Mouse (Mus musculus): ENCODE results near the gene Galnt2. TPM values are rescaled to one million over a fixed set of nuclear protein-coding genes. Genes with fewer than 3 reads are reported as not detected.
A peak's percentile ranks its signal among the peaks of the same experiment; 100 is the strongest.

Gene Galnt2
- total RNA-seq, 2 experiments from 2014 or later: 36.1 to 50.8 TPM

- peak; percentile 47 for ATAC-seq (replicated peaks; ENCODE audit: poor library complexity)
Observed at GRCm38 (mm10) chr8:124318612-124319315, 87.6 kb downstream of the Galnt2 start.

- ATAC-seq (replicated peaks; ENCODE audit: poor library complexity): 0 out of 2 replicates have a peak, but pooled peaks have one; percentile 10
Observed at GRCm38 (mm10) chr8:124319316-124319652, 88.1 kb downstream of the Galnt2 start.

GRCm38 (mm10) chr8:124321227-124321840, 90.1 kb downstream of the Galnt2 start:
- ATAC-seq (replicated peaks; ENCODE audit: poor library complexity): no peak

- ATAC-seq (replicated peaks; ENCODE audit: poor library complexity): no peak
Observed at GRCm38 (mm10) chr8:124323356-124323755, 92.2 kb downstream of the Galnt2 start.

- no peak for ATAC-seq (replicated peaks; ENCODE audit: poor library complexity)
Observed at GRCm38 (mm10) chr8:124328259-124328658, 97.1 kb downstream of the Galnt2 start.

GRCm38 (mm10) chr8:124329690-124330089, 98.5 kb downstream of the Galnt2 start:
- ATAC-seq (replicated peaks; ENCODE audit: poor library complexity): no peak

GRCm38 (mm10) chr8:124330433-124330832, 99.2 kb downstream of the Galnt2 start:
- ATAC-seq (replicated peaks; ENCODE audit: poor library complexity): no peak

- ATAC-seq (replicated peaks; ENCODE audit: poor library complexity): no peak
Observed at GRCm38 (mm10) chr8:124331094-124331493, 99.9 kb downstream of the Galnt2 start.

GRCm38 (mm10) chr8:124331706-124332105, 100.5 kb downstream of the Galnt2 start:
- ATAC-seq (replicated peaks; ENCODE audit: poor library complexity): no peak

GRCm38 (mm10) chr8:124336302-124336701, 105.1 kb downstream of the Galnt2 start:
- no peak for ATAC-seq (replicated peaks; ENCODE audit: poor library complexity)

GRCm38 (mm10) chr8:124339742-124340141, 108.6 kb downstream of the Galnt2 start:
- ATAC-seq (replicated peaks; ENCODE audit: poor library complexity): no peak

GRCm38 (mm10) chr8:124340360-124341068, 109.3 kb downstream of the Galnt2 start:
- no peak for ATAC-seq (replicated peaks; ENCODE audit: poor library complexity)

GRCm38 (mm10) chr8:124343151-124343550, 112.0 kb downstream of the Galnt2 start:
- ATAC-seq (replicated peaks; ENCODE audit: poor library complexity): no peak

GRCm38 (mm10) chr8:124343991-124344390, 112.8 kb downstream of the Galnt2 start:
- ATAC-seq (replicated peaks; ENCODE audit: poor library complexity): no peak

GRCm38 (mm10) chr8:124345098-124345497, 113.9 kb downstream of the Galnt2 start:
- no peak for ATAC-seq (replicated peaks; ENCODE audit: poor library complexity)

GRCm38 (mm10) chr8:124346852-124347523, 115.8 kb downstream of the Galnt2 start:
- peak; percentile 79 for ATAC-seq (replicated peaks; ENCODE audit: poor library complexity)

GRCm38 (mm10) chr8:124348087-124348486, 116.9 kb downstream of the Galnt2 start:
- ATAC-seq (replicated peaks; ENCODE audit: poor library complexity): no peak

GRCm38 (mm10) chr8:124349663-124350062, 118.5 kb downstream of the Galnt2 start:
- ATAC-seq (replicated peaks; ENCODE audit: poor library complexity): peak; percentile 84

GRCm38 (mm10) chr8:124351636-124352035, 120.4 kb downstream of the Galnt2 start:
- ATAC-seq (replicated peaks; ENCODE audit: poor library complexity): no peak

GRCm38 (mm10) chr8:124360911-124361310, 129.7 kb downstream of the Galnt2 start:
- no peak for ATAC-seq (replicated peaks; ENCODE audit: poor library complexity)

- no peak for ATAC-seq (replicated peaks; ENCODE audit: poor library complexity)
Observed at GRCm38 (mm10) chr8:124361773-124362427, 130.7 kb downstream of the Galnt2 start.

Data from megakaryocyte progenitor cell, adult 5-6 weeks (primary cell).